In genomic region chr7:101654936-101655335, GRCm38 (mm10) we compare ENCODE assay signal across 6 mouse cellular contexts.
"Had no signal": no experiment of that assay in that cellular context is flagged by ENCODE, and none has a peak within 500 bp of the region (broad histone marks: within the 10 kb centered on the region; RNA-seq: fewer than 3 reads in every experiment).

No protein-coding gene starts in this region.

- DNase-seq: kidney, adult 9 months; kidney, postnatal 10 days; kidney, postnatal 4 days; lung, postnatal 14 days; spleen, adult 18-20 months; thymus, postnatal 36 days had no signal
